Mouse (Mus musculus): Measurements from ENCODE around the gene Kpna4. TPM values are rescaled to one million over a fixed set of nuclear protein-coding genes. Genes with fewer than 3 reads are reported as not detected.
A peak's percentile ranks its signal among the peaks of the same experiment; 100 is the strongest.

The Kpna4 gene
- polyA plus RNA-seq, 2 experiments: 25.6 to 34.3 TPM

DNA sequence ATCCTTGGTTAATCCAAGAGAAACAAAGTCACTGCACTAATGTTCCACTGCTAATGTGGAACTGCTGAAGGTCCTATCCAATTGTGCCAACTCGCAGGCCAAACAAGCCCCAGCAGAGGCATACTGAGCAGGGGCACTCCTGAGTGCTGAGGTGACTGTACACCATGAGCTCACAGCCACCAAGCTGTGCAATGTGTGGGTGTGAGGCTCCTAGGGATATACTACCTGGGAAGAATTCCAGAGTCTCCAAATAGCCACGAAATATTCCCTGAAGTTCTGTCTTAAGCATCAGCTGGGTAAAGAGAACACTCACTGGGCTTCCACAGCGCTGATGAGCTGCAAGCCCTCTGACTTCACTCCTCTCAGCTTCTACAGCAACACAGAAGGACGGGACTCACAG lies 79.2 kb downstream of the Kpna4 start:
- Histone ChIP-seq H3K9ac (ENCODE audit: low read depth, low read length, severe bottlenecking) (no peak overlapping the region), H3K27ac (replicated peaks; ENCODE audit: low read depth, low read length) (no peak overlapping the region), H3K36me3 (ENCODE audit: control insufficient read depth, insufficient read depth, low read length) (no peaks in the 10 kb centered on the region), H3K4me3 (replicated peaks; ENCODE audit: low read length) (no peak overlapping the region), H3K9me3 (ENCODE audit: control insufficient read depth, low read length) (no peaks in the 10 kb centered on the region), H3K27me3 (ENCODE audit: control insufficient read depth, insufficient read depth, low read length) (no peaks in the 10 kb centered on the region), H3K4me2 (replicated peaks; ENCODE audit: low read depth, low read length, severe bottlenecking) (no peak overlapping the region), H3K4me1 (ENCODE audit: control insufficient read depth, insufficient read depth, low read length) (peaks cover 2% of the 10 kb centered on the region; the same call in 1 of the 2 replicates)
- WGBS: 74% methylated on average over 4 of the region's 4 CpGs
- no peak for ATAC-seq (ENCODE audit: low FRiP score, low read depth)
- TF ChIP-seq POLR2A (IDR thresholded peaks at IDR 0.05; ENCODE audit: borderline replicate concordance, extremely low read depth, insufficient read depth, insufficient read length): no peak
- DNase-seq (ENCODE audit: low spot score): no peak

DNA sequence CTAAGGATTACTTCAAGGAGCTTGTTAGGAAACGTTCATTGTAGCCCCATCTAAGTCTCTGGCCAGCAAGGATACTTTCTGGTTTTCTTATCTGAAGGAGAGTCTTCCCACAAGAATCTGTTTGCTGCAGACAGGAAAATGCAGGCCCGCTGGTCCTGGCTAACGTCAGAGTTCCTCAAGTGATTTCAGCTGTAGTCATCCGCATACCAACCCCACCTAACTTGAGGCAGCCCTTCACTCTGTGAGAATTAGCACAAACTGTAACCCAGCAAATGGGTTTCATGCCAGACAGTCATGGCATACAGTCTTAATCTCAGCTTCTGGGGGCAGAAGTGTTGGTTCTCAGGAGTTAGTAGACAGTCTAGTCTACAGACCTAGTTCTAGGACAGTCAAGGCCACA lies 80.4 kb downstream of the Kpna4 start:
- no peaks in the 10 kb centered on the region for H3K36me3 ChIP-seq (ENCODE audit: control insufficient read depth, insufficient read depth, low read length)
- 49% methylated on average over 4 of the region's 4 CpGs for WGBS
- DNase-seq (ENCODE audit: low spot score) (no peak), ATAC-seq (ENCODE audit: low FRiP score, low read depth) (no peak)
- H3K9ac ChIP-seq (ENCODE audit: low read depth, low read length, severe bottlenecking): no peak overlapping the region
- no peaks in the 10 kb centered on the region for H3K9me3 ChIP-seq (ENCODE audit: control insufficient read depth, low read length)
- no peaks in the 10 kb centered on the region for H3K27me3 ChIP-seq (ENCODE audit: control insufficient read depth, insufficient read depth, low read length)
- no peak for TF ChIP-seq POLR2A (IDR thresholded peaks at IDR 0.05; ENCODE audit: borderline replicate concordance, extremely low read depth, insufficient read depth, insufficient read length)
- H3K4me2 ChIP-seq (replicated peaks; ENCODE audit: low read depth, low read length, severe bottlenecking): no peak overlapping the region
- H3K27ac ChIP-seq (replicated peaks; ENCODE audit: low read depth, low read length): no peak overlapping the region
- peaks cover 6% of the 10 kb centered on the region; the same call in 1 of the 2 replicates for H3K4me1 ChIP-seq (ENCODE audit: control insufficient read depth, insufficient read depth, low read length)
- no peak overlapping the region for H3K4me3 ChIP-seq (replicated peaks; ENCODE audit: low read length)

DNA sequence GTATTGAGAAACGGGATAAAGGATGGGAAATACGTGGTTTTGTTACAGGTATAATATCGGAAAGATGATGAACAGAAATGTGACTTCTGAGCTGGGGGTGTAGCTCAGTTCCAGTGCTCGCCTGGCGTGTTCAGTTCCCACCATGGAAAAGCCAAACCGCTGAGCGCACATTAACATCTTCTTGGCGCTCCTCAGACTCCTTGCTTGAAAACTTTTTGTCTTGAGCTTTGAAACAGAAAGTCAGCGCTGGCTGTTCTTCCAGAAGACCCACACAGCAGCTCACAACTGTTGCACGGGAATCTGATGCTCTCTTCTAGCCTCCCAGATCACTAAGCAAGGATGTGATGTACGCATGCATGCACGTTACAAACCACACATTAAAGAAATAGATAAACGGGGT lies 81.2 kb downstream of the Kpna4 start:
- no peak for DNase-seq (ENCODE audit: low spot score)
- WGBS: 19% methylated on average over 13 of the region's 13 CpGs
- H3K27me3 ChIP-seq (ENCODE audit: control insufficient read depth, insufficient read depth, low read length): no peaks in the 10 kb centered on the region
- no peak overlapping the region for H3K27ac ChIP-seq (replicated peaks; ENCODE audit: low read depth, low read length)
- H3K4me2 ChIP-seq (replicated peaks; ENCODE audit: low read depth, low read length, severe bottlenecking): peak overlapping the region; percentile 80
- peak overlapping the region; percentile 90 for H3K9ac ChIP-seq (ENCODE audit: low read depth, low read length, severe bottlenecking)
- no peak for ATAC-seq (ENCODE audit: low FRiP score, low read depth)
- no peaks in the 10 kb centered on the region for H3K36me3 ChIP-seq (ENCODE audit: control insufficient read depth, insufficient read depth, low read length)
- H3K4me3 ChIP-seq (replicated peaks; ENCODE audit: low read length): peak overlapping the region; percentile 85
- no peaks in the 10 kb centered on the region for H3K9me3 ChIP-seq (ENCODE audit: control insufficient read depth, low read length)
- no peak for TF ChIP-seq POLR2A (IDR thresholded peaks at IDR 0.05; ENCODE audit: borderline replicate concordance, extremely low read depth, insufficient read depth, insufficient read length)
- H3K4me1 ChIP-seq (ENCODE audit: control insufficient read depth, insufficient read depth, low read length): peaks cover 6% of the 10 kb centered on the region; the same call in 1 of the 2 replicates

DNA sequence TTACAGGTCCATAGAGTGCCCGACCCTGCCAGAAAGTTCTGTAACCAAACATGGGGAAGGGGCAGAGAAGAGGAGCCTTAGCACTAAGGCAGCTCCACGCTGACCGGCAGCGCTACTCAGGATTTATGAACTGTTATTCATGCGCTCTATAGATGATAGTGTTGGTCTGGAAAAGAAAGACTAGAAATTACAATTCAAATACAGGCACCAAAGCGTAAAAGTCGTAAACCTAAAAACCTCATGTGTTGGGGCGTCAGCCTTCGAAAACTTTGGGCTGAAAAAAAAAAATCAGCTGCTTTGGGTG lies 81.6 kb downstream of the Kpna4 start:
- DNase-seq (ENCODE audit: low spot score) (peak; percentile 19), ATAC-seq (ENCODE audit: low FRiP score, low read depth) (peak; percentile 20)
- peak overlapping the region; percentile 85 for H3K4me3 ChIP-seq (replicated peaks; ENCODE audit: low read length)
- peak overlapping the region; percentile 80 for H3K4me2 ChIP-seq (replicated peaks; ENCODE audit: low read depth, low read length, severe bottlenecking)
- no peaks in the 10 kb centered on the region for H3K36me3 ChIP-seq (ENCODE audit: control insufficient read depth, insufficient read depth, low read length)
- H3K9ac ChIP-seq (ENCODE audit: low read depth, low read length, severe bottlenecking): peak overlapping the region; percentile 90
- 2% methylated on average over 9 of the region's 9 CpGs for WGBS
- TF ChIP-seq POLR2A (IDR thresholded peaks at IDR 0.05; ENCODE audit: borderline replicate concordance, extremely low read depth, insufficient read depth, insufficient read length): no peak
- H3K4me1 ChIP-seq (ENCODE audit: control insufficient read depth, insufficient read depth, low read length): peaks cover 6% of the 10 kb centered on the region; the same call in 1 of the 2 replicates
- peak overlapping the region; percentile 90 for H3K27ac ChIP-seq (replicated peaks; ENCODE audit: low read depth, low read length)
- no peaks in the 10 kb centered on the region for H3K9me3 ChIP-seq (ENCODE audit: control insufficient read depth, low read length)
- no peaks in the 10 kb centered on the region for H3K27me3 ChIP-seq (ENCODE audit: control insufficient read depth, insufficient read depth, low read length)

DNA sequence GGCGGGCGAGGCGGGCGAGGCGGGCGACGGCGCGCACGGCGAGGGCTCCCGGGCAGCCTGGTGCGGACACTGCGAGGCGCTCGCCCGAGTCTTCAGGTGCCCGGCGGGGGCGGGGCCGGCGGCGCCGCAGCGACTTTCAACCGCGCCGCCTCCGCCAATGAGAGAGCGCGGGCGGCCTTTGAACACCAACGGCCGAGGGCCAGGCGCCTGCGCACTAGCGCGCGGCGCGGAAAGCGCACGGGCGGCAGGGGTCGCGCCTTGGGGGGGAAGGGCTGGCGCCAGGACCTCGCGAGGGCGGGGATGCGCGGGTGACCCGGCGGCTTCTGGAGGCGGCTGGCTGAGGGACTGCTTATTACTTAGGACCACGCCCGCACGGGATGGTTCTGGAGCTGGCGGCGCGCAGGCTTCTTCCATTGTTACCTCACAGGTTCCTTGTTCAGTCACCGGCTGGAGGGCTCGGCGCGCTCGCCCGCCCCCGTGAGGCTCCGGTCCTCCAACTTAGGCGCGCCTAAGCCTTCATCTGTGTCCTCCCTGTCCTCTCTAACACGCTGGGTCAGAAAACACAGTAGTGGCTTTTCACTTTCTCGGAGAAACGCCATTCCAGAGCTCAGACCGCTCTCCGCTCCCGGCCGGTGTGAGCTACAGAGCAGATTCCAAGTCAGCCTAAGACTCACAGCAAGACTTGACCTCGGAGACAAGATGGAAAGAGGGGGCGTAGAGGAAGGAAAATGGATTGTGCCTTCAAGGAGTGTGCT lies 82.1 kb downstream of the Kpna4 start, which contains the start of gene Trim59:
Gene Trim59 (minus strand): TSS at position 111 of the 755 bp plus-strand sequence.
- H3K4me2 ChIP-seq (replicated peaks; ENCODE audit: low read depth, low read length, severe bottlenecking): peak within 1 kb of the TSS; percentile 80
- DNase-seq (ENCODE audit: low spot score) (peak; percentile 94), ATAC-seq (ENCODE audit: low FRiP score, low read depth) (peak; percentile 93)
- under 1% methylated on average over 32 of the region's 80 CpGs for WGBS
- peak within 1 kb of the TSS; percentile 90 for H3K27ac ChIP-seq (replicated peaks; ENCODE audit: low read depth, low read length)
- H3K4me3 ChIP-seq (replicated peaks; ENCODE audit: low read length): peak within 1 kb of the TSS; percentile 85
- peaks cover 6% of the 10 kb centered on the region; the same call in 1 of the 2 replicates for H3K4me1 ChIP-seq (ENCODE audit: control insufficient read depth, insufficient read depth, low read length)
- no peaks in the 10 kb centered on the region for H3K36me3 ChIP-seq (ENCODE audit: control insufficient read depth, insufficient read depth, low read length)
- peak; percentile 85; the same call in 1 of the 2 replicates for TF ChIP-seq POLR2A (IDR thresholded peaks at IDR 0.05; ENCODE audit: borderline replicate concordance, extremely low read depth, insufficient read depth, insufficient read length)
- no peaks in the 10 kb centered on the region for H3K27me3 ChIP-seq (ENCODE audit: control insufficient read depth, insufficient read depth, low read length)
- no peaks in the 10 kb centered on the region for H3K9me3 ChIP-seq (ENCODE audit: control insufficient read depth, low read length)
- peak within 1 kb of the TSS; percentile 90 for H3K9ac ChIP-seq (ENCODE audit: low read depth, low read length, severe bottlenecking)

Measured in limb, embryonic 14.5 days (tissue).